Mouse (Mus musculus): ENCODE measurements around the gene Fbxo42. TPM values are rescaled to one million over a fixed set of nuclear protein-coding genes. Genes with fewer than 3 reads are reported as not detected.

Fbxo42 gene
- polyA plus RNA-seq, 1 experiment from 2014 or later = 26.8 TPM

- no peak for ATAC-seq (ENCODE audit: low FRiP score, low TSS enrichment)
- Histone ChIP-seq H3K27ac (ENCODE audit: low read depth, low read length) (no peak overlapping the region), H3K9ac (ENCODE audit: low read depth, low read length) (no peak overlapping the region), H3K27me3 (ENCODE audit: control insufficient read depth, insufficient read depth, low read length) (peaks cover 18% of the 10 kb centered on the region), H3K9me3 (ENCODE audit: control insufficient read depth, low read length) (peaks cover 3% of the 10 kb centered on the region; the same call in 1 of the 2 replicates), H3K4me1 (ENCODE audit: control insufficient read depth, insufficient read depth, low read length) (peaks cover 11% of the 10 kb centered on the region; the same call in 1 of the 2 replicates), H3K4me3 (ENCODE audit: low read length) (no peak overlapping the region), H3K36me3 (ENCODE audit: control insufficient read depth, insufficient read depth, low read length) (no peaks in the 10 kb centered on the region), H3K4me2 (replicated peaks; ENCODE audit: low read depth, low read length) (no peak overlapping the region)
- 77% methylated on average over 2 of the region's 2 CpGs for WGBS
Measured at GRCm38 (mm10) chr4:141252641-141253040, 104.9 kb downstream of the Fbxo42 start.

Other genes with a start within 250 kb of the Fbxo42 start
- gene Padi2, start 241.6 kb upstream of the Fbxo42 start, polyA plus RNA-seq (2014; fragmentation: Nextera tagmentation; extraction: Ambion mirVana) = 13.9 and 22.6 TPM in 2 replicates
- 442 and 499 TPM in 2 replicates for gene Sdhb, start 186.7 kb upstream of the Fbxo42 start, polyA plus RNA-seq (2014; fragmentation: Nextera tagmentation; extraction: Ambion mirVana)
- gene Atp13a2, start 161.0 kb upstream of the Fbxo42 start, polyA plus RNA-seq (2014; fragmentation: Nextera tagmentation; extraction: Ambion mirVana) = 26.5 and 39.5 TPM in 2 replicates
- 412 and 476 TPM in 2 replicates for gene Mfap2, start 137.5 kb upstream of the Fbxo42 start, polyA plus RNA-seq (2014; fragmentation: Nextera tagmentation; extraction: Ambion mirVana)
- gene Crocc, start 87.4 kb upstream of the Fbxo42 start, polyA plus RNA-seq (2014; fragmentation: Nextera tagmentation; extraction: Ambion mirVana) = 10.3 and 13.2 TPM in 2 replicates
- gene Necap2, start 69.6 kb upstream of the Fbxo42 start, polyA plus RNA-seq (2014; fragmentation: Nextera tagmentation; extraction: Ambion mirVana) = 64.4 and 79.8 TPM in 2 replicates
- 0.27 and 0.95 TPM in 2 replicates for gene Spata21, start 59.6 kb upstream of the Fbxo42 start, polyA plus RNA-seq (2014; fragmentation: Nextera tagmentation; extraction: Ambion mirVana)
- 23.3 and 46.4 TPM in 2 replicates for gene Szrd1, start 8.1 kb upstream of the Fbxo42 start, polyA plus RNA-seq (2014; fragmentation: Nextera tagmentation; extraction: Ambion mirVana)
- 3.6 and 5.0 TPM in 2 replicates for gene Rsg1, start 66.0 kb downstream of the Fbxo42 start, polyA plus RNA-seq (2014; fragmentation: Nextera tagmentation; extraction: Ambion mirVana)
- 6.8 and 7.4 TPM in 2 replicates for gene Arhgef19, start 91.6 kb downstream of the Fbxo42 start, polyA plus RNA-seq (2014; fragmentation: Nextera tagmentation; extraction: Ambion mirVana)
- 3.7 and 3.9 TPM in 2 replicates for gene Epha2, start 153.3 kb downstream of the Fbxo42 start, polyA plus RNA-seq (2014; fragmentation: Nextera tagmentation; extraction: Ambion mirVana)
- gene Fam131c, start 220.3 kb downstream of the Fbxo42 start, polyA plus RNA-seq (2014; fragmentation: Nextera tagmentation; extraction: Ambion mirVana) = 1.9 and 2.5 TPM in 2 replicates

Measured in kidney, embryonic 14.5 days (tissue).